Mouse (Mus musculus) brain, embryonic 14.5 days (tissue): ENCODE measurements around the gene Acox1.

Experiments
- CTCF ChIP-seq: fragments of 200-500 bp; IDR thresholded peaks from 2 replicates; pipeline ENCODE4 v1.5.1; 2012; ENCODE audit warnings: inconsistent platforms, mild to moderate bottlenecking, moderate library complexity, borderline replicate concordance; ENCODE audit not compliant: insufficient read depth, insufficient read length; ENCODE audit errors: extremely low read depth
- POLR2A ChIP-seq: fragments of 200-500 bp; IDR thresholded peaks from 2 replicates; pipeline ENCODE4 v1.6.1; 2012; ENCODE audit warnings: mild to moderate bottlenecking, inconsistent platforms, borderline replicate concordance; ENCODE audit not compliant: poor library complexity, insufficient read depth, insufficient read length, severe bottlenecking; ENCODE audit errors: extremely low read depth

DNA sequence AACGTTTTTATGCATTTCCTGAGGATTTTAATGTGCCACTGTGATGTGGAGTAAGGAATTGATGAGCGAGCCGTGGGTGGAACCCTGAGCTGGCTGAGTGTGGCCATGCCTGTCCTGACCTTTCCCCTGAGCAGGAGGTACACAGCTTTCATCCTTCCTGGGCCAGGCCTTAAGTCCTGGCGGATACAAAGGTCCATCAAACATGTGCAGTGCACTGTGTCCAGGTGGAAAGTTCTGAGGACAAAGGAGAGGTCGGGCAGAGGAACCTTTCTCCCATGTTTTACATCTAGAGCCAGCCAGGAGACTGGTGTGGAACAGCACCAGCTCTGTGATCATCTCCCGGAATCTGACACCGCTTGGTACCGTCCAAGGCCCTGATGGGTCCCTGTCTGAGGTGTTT lies 10.4 kb upstream of the Acox1 start:
- TF ChIP-seq CTCF (no peak), POLR2A (no peak)
